Mouse (Mus musculus): ENCODE measurements around the gene Eif3d.
"Not testable (repeated sequence)": the region's sequence is repeated elsewhere in the genome, so short reads cannot be mapped to it uniquely, and the experiment has no call there.

Gene Eif3d

DNA sequence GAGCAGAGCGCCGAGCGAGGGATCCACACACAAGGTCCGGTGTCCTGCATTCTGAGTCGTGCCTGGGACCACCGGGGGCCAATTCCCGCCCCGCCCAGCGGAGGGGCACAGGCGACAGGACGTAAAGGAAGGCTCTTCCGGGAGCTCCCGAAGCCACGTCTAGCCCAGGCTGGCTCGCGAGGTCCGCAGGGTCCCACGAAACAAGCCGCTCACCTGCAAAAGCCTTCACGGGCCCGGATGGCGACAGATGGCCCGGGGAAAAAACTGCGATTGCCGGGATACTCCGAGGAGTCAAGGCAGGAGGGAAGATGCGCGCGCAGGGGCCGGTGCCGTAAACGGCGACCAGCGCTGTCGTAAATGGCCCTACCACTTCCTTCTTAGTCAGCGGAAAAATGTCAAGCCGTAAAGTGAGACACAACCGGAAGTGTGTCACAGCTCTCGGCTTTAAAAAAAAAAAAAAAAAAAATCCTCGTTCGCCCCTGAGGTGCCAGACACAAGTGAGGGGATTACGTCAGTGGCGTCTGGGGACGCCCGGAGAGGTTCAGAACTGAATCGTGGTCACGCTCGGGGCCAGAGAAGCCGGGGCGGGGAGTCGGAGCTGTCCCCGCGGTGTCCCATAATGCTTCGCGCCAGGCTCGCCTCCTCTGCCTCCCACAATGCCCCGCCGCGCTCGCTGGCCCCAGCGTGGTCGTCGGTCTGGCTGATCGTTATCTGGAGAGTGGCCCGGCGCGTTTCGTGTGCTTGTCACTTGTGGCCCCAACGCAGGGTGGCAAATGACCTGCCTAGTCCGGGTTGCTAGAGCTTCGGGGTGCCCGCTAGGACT, at the start of gene Eif3d:
Eif3d (minus strand) TSS at position 344 of the 823 bp plus-strand sequence.
- in situ Hi-C loops (cut with MboI; ENCODE audit: low pct_unique_long_range_greater_than_20kb in 1 of 2, low sequenced_read_pairs in 2 of 2, unreplicated experiment in 1 of 2) = no loop called here

- in situ Hi-C loops (cut with MboI; ENCODE audit: low pct_unique_long_range_greater_than_20kb in 1 of 2, low sequenced_read_pairs in 2 of 2, unreplicated experiment in 1 of 2) = no loop called here
These were observed 43.4 kb upstream of the Eif3d start for GRCm38 (mm10) chr15:78014046-78014445.

- in situ Hi-C loops (cut with MboI; ENCODE audit: low pct_unique_long_range_greater_than_20kb in 1 of 2, low sequenced_read_pairs in 2 of 2, unreplicated experiment in 1 of 2) = not testable (repeated sequence)
These were observed 37.6 kb upstream of the Eif3d start for GRCm38 (mm10) chr15:78008206-78008605.

DNA sequence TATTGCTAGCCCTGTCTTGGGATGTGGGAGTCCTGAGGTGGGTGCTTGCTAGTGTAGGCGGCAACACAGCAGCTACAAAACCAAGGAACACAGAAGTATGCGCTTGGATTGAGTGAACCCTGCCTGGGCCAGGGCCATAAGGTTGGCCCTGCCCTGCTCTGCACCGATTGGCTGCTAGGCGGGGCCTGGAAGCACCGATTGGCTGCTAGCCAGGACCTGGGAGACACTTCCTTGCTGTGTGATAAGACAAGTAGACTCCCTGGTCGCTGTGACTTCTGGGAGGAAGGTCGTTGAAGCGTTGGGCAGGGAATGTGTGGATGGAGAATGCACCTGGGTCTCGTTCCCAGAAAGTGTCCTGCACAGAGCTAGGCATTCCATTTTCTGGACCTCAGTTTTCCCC, 33.3 kb upstream of the Eif3d start:
- in situ Hi-C loops (cut with MboI; ENCODE audit: low pct_unique_long_range_greater_than_20kb in 1 of 2, low sequenced_read_pairs in 2 of 2, unreplicated experiment in 1 of 2) = no loop called here

GRCm38 (mm10) chr15:78001400-78001799, 30.8 kb upstream of the Eif3d start:
- in situ Hi-C loops (cut with MboI; ENCODE audit: low pct_unique_long_range_greater_than_20kb in 1 of 2, low sequenced_read_pairs in 2 of 2, unreplicated experiment in 1 of 2) = no loop called here

- in situ Hi-C loops (cut with MboI; ENCODE audit: low pct_unique_long_range_greater_than_20kb in 1 of 2, low sequenced_read_pairs in 2 of 2, unreplicated experiment in 1 of 2) = no loop called here
These were observed 17.9 kb upstream of the Eif3d start for GRCm38 (mm10) chr15:77988541-77988940.

DNA sequence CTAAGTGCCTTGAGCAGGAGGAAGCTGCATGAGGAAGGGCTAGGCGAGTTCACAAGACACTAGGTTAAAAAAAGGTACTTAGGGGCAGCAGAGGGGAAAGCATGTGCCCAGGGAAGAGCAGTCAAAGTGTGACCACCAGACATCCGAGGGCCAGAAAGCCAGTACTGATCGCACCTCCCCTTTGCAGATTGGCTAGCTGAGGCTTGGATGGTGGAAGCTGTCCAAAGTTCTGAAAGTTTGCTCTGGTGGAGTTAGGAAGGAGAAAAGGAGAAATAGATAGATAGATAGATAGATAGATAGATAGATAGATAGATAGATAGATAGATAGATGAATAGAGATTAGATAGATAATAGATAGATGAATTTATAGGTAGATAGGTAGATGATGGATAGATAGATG, 12.8 kb upstream of the Eif3d start:
- in situ Hi-C loops (cut with MboI; ENCODE audit: low pct_unique_long_range_greater_than_20kb in 1 of 2, low sequenced_read_pairs in 2 of 2, unreplicated experiment in 1 of 2) = no loop called here

- in situ Hi-C loops (cut with MboI; ENCODE audit: low pct_unique_long_range_greater_than_20kb in 1 of 2, low sequenced_read_pairs in 2 of 2, unreplicated experiment in 1 of 2) = no loop called here
These were observed 11.8 kb upstream of the Eif3d start for GRCm38 (mm10) chr15:77982195-77982939.

GRCm38 (mm10) chr15:77981181-77981680, 10.6 kb upstream of the Eif3d start:
- in situ Hi-C loops (cut with MboI; ENCODE audit: low pct_unique_long_range_greater_than_20kb in 1 of 2, low sequenced_read_pairs in 2 of 2, unreplicated experiment in 1 of 2) = no loop called here

GRCm38 (mm10) chr15:77979427-77979865, 8.8 kb upstream of the Eif3d start:
- in situ Hi-C loops (cut with MboI; ENCODE audit: low pct_unique_long_range_greater_than_20kb in 1 of 2, low sequenced_read_pairs in 2 of 2, unreplicated experiment in 1 of 2) = no loop called here

GRCm38 (mm10) chr15:77977663-77978062, 7.0 kb upstream of the Eif3d start:
- in situ Hi-C loops (cut with MboI; ENCODE audit: low pct_unique_long_range_greater_than_20kb in 1 of 2, low sequenced_read_pairs in 2 of 2, unreplicated experiment in 1 of 2) = no loop called here

DNA sequence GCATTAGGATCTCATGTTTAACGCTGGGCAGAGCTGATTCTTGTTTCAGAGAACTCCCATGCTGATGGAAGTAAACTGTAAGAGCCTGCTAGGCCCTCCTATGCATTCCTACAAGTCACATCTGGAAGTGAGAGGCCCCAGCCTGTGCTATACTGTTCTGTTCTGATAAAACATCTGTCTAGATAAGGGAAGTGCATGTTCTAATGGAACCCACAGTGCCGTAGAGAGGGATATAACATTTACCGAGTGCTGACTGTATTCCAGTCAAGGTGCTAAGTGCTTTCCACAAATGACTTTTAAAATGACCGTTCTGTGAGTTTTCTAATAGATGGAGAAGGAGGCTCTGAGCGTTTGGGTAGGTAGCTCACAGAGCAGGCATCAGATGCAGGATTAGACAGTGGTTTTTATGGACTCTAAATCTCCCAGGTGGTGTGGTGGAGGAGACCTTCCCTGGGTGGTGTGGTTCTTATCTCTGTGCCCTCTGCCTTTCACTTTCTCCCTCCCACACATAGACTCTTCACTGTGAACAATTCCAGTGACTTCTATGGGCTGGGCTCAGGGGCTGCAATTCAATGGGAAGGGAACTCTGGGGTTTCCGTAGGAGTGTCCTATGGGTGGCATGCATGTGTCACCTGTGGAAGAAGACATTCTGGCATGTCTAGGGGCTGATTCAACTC, 3.7 kb upstream of the Eif3d start:
- in situ Hi-C loops (cut with MboI; ENCODE audit: low pct_unique_long_range_greater_than_20kb in 1 of 2, low sequenced_read_pairs in 2 of 2, unreplicated experiment in 1 of 2) = no loop called here

DNA sequence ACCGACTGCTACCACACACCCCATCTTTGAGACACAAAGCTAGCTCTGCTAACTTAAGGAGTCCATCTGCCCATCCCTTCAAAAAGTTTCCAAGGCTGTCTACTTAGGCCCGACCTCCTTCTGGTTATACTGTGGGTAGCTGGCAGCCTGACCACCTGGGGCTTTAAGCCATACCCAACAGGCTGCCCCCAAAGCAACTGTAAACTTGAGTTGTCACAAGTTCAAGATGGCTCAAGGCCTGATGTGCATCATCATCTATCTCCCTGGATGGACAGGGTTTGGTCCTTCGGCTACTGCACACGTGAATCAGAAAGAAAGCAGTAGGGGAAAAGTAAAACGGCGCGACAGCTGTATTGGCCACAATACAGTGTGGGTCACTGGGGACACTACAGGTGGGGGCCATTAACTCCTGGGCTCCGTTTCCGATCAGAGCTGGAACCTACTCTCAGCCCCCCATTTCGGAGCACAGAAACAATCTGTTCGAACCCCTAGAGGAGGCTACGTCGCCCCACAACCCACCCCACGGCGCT, 608 bp downstream of the Eif3d start:
- in situ Hi-C loops (cut with MboI; ENCODE audit: low pct_unique_long_range_greater_than_20kb in 1 of 2, low sequenced_read_pairs in 2 of 2, unreplicated experiment in 1 of 2) = no loop called here

DNA sequence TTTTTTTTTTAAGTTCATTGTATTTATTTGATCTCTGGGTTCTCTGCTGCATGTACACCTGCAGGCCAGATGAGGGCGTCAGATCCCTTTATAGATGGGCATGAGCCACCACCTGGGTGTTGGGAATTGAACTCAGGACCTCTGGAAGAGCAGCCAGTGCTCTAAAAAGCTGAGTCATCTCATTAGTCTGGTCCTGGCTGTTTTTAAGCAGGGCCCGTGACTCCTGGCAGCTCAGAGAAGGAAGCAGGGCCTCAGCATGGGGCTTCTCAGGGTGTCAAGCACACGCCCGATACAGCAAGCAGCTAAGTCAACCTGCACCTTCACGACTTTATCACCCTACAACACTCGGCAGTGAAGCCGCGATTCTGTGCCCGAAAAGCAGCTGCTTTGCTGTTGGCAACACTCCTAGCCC, 5.5 kb downstream of the Eif3d start:
- in situ Hi-C loops (cut with MboI; ENCODE audit: low pct_unique_long_range_greater_than_20kb in 1 of 2, low sequenced_read_pairs in 2 of 2, unreplicated experiment in 1 of 2) = no loop called here

- in situ Hi-C loops (cut with MboI; ENCODE audit: low pct_unique_long_range_greater_than_20kb in 1 of 2, low sequenced_read_pairs in 2 of 2, unreplicated experiment in 1 of 2) = no loop called here
These were observed 8.2 kb downstream of the Eif3d start for GRCm38 (mm10) chr15:77962447-77962846.

- in situ Hi-C loops (cut with MboI; ENCODE audit: low pct_unique_long_range_greater_than_20kb in 1 of 2, low sequenced_read_pairs in 2 of 2, unreplicated experiment in 1 of 2) = no loop called here
These were observed 9.9 kb downstream of the Eif3d start for GRCm38 (mm10) chr15:77960693-77961092.

- in situ Hi-C loops (cut with MboI; ENCODE audit: low pct_unique_long_range_greater_than_20kb in 1 of 2, low sequenced_read_pairs in 2 of 2, unreplicated experiment in 1 of 2) = no loop called here
These were observed 12.5 kb downstream of the Eif3d start for GRCm38 (mm10) chr15:77958071-77958470.

DNA sequence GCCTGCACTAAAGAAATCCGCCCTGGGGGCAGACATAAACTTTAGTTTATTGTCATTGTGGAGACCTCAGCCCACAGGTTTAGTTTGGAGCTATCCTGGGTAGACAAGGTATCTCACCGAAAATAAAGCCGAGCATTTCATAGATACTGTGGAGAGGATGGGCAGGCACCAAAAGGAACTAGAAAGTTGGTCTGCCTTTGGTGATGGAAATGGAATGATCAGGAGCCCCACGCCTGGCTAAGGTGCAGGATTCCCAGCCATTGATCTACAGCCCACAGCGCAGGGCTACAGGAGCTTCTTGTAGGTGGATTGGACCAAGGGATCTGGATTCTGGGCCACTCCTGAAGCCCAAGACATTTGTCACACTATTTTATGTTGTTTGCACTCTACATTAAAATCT, 13.0 kb downstream of the Eif3d start:
- in situ Hi-C loops (cut with MboI; ENCODE audit: low pct_unique_long_range_greater_than_20kb in 1 of 2, low sequenced_read_pairs in 2 of 2, unreplicated experiment in 1 of 2) = no loop called here

DNA sequence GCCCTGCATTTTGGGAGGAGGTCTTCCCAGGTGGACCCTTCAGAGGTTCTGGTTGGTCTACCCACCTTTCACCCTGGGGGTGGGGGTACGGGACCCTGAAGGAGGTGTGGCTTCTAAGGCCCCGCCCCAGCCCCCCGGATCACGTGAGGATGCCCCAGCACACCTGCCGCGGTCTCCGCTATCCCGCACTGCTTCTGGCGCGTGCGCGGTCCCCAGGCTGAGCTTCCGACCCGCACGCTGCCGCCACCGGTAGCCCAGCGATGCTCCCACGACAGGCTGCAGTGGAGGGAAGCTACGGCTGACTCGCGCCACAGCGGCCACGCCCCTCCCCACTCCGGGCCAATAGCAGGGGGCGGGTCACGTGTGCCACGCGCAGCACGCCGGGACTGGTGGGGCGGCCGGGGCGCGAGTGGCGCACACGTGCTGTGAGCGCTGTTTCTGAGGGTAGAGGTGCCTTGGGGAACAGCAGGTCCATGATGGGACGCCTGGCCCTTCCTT, 14.2 kb downstream of the Eif3d start, which contains the start of gene Foxred2:
Foxred2 (minus strand) TSS at position 319 of the 498 bp plus-strand sequence.
- in situ Hi-C loops (cut with MboI; ENCODE audit: low pct_unique_long_range_greater_than_20kb in 1 of 2, low sequenced_read_pairs in 2 of 2, unreplicated experiment in 1 of 2) = no loop called here

All from mouse embryonic stem cell (cell line).